Mouse (Mus musculus) liver, adult 2 months (tissue): ENCODE results near the gene Dyrk1a.
"Not testable (repeated sequence)": the region's sequence is repeated elsewhere in the genome, so short reads cannot be mapped to it uniquely, and the experiment has no call there.

Source experiments
- CTCF ChIP-seq: fragments of 200-500 bp; IDR thresholded peaks from 2 replicates; pipeline ENCODE4 v1.5.1; 2011; ENCODE audit warnings: low read depth, low read length, control low read depth
- POLR2A ChIP-seq: fragments of 200-500 bp; IDR thresholded peaks from 2 replicates; pipeline ENCODE4 v1.6.1; 2011; ENCODE audit warnings: low read length, control low read depth; ENCODE audit not compliant: insufficient read depth; ENCODE audit errors: extremely low read depth

DNA sequence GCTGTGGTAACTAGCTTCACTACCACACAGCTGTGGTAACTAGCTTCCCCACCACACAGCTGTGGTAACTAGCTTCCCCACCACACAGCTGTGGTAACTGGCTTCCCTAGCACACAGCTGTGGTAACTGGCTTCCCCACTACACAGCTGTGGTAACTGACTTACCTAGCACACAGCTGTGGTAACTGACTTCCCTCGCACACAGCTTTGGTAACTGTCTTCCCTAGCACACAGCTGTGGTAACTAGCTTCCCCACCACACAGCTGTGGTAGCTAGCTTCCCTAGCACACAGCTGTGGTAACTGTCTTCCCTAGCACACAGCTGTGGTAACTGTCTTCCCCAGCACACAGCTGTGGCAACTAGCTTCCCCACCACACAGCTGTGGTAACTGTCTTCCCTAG lies 128.4 kb downstream of the Dyrk1a start:
- TF ChIP-seq POLR2A, CTCF: not testable (repeated sequence)
